Mouse (Mus musculus) skeletal muscle tissue, adult 2 months (tissue): Measurements from ENCODE around the gene Mxi1.

ENCODE experiments used
- DNase-seq: peaks from one replicate; pipeline ENCODE4 v3.0.0-alpha.2; 2012; ENCODE audit warnings: low read depth, low spot score

Mxi1 gene

DNA sequence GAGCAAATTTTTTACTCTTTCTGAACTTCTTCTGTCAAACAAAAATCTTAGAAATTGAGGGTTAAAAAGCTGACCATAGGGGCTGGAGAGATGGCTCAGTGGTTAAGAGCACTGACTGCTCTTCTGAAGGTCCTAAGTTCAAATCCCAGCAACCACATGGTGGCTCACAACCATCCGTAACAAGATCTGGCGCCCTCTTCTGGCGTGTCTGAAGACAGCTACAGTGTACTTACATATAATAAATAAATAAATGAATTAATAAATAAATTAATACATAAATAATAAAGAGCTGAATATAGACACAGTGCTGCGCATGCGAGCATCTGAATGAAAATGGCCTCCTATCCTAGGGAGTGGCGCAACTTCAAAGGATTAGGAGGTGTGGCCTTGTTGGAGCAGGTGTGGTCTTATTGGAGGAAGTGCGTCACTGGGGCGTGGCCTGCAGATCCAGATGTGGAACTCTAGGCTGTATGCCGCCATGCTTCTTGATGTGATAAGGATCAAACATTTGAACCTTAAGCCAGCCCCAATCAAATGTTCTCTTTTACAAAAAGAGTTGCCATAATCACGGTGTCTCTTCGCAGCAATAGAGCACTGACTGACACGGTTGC, 12.2 kb downstream of the Mxi1 start:
- no peak for DNase-seq

DNA sequence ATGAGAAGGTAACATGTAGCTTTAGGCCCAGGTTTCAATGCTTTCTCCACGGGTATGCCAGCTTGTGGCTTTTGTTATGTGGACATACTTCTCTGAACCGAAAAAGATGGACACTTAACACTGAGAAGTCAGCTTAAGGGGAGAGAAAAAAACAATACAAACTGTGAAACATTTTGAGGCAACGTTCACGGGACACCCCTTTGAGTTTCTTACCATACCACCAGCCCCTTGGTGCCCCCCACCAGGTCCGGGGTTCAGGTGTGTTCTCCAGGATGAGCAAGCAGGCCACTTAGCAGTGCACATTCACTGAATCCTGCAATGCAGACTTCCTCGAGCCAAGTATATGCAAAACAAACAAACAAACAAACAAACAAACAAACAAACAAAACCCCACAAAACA, 14.5 kb downstream of the Mxi1 start:
- no peak for DNase-seq

DNA sequence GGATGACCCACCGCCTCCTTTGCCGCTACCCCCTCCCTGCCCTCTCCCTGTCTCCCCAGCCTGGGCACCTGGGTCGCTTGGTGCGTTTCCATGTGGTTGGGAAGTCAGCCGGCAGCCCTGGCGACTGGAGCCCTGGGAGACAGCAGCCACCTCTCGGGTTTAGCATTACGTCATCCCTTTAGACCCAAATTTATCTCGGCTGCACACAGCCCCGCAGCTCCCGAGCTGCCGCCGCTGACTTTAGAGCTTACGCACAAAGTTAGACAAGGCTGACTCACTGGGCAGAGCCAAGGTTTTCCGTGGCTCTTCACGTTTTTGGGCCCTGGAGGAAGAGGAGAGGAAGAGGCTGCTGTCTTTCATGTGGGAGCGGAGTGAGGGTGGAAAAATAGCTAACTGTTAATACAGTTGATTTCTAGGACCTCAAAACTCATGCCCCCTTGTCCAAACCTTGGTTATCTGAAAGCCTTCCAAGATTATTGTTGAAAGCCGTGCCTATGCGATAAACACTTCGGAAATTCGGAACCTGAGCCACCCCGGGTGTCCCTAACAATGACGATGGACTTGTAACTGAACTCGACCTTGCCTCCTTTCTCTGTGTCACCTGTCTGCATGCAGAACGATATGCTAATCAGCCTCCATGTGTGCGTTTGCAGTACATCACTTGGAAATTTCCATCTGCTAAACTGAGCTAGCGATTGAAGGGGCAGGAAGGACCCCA, 15.4 kb downstream of the Mxi1 start:
- DNase-seq, result peak; percentile 87

DNA sequence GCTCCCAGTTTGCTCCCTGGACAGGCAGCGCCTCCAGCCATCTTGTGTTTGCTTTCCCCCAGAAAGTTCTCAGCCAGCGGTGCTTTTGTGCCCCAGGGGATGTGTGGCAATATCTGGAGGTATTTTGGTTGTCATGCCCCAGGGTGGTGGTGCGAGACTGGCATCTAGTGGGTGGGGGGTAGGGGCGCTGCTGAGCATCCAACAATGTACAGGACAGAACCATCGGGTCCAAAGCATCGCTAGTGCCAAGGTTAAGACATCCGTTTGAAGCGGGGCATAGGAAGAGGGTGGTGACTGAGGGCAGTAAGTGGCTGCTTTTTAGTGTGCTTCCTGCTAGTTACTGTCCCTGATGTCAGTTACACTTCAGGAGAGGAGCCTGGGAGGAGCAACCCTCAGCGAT, 17.8 kb downstream of the Mxi1 start:
- DNase-seq, result no peak

DNA sequence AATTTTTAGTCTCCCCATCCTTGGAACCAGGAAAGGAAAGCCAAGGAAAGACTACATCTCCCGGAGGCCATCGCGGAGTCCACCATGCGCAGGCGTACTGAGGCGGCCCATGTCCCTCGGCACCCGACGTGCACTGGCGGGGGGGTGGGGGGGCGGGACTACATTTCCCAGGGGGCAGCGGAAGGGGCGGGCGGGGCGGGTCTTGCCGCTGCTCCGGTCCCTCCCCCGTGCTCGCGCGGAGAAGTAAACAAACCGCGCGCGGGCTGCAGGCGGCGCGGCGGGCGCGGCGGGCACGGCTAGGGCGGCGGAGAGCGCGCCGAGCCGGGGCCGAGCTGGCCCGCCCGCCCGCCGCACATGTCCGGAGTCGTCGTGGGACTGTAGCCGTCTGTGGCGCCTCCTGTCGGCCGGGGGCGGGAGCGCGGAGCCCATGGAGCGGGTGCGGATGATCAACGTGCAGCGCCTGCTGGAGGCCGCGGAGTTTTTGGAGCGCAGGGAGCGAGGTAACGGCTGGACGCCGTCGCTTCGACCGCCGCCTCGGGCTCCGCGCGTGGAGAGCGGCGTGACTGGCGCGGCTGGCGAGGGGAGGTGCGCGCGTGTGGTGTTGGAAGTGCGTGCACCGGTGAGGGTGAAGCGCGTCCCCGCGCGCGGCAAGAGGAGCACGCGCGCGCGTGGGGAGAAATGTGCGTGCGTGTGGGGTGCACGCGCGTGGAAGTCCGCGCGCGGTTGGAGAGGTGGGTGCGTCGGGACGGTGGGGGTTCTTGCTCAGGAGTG, 19.1 kb downstream of the Mxi1 start:
- peak; percentile 94 for DNase-seq

GRCm38 (mm10) chr19:53329992-53330381, 19.7 kb downstream of the Mxi1 start:
- peak; percentile 72 for DNase-seq

GRCm38 (mm10) chr19:53331882-53332500, 21.7 kb downstream of the Mxi1 start:
- DNase-seq, result no peak

DNA sequence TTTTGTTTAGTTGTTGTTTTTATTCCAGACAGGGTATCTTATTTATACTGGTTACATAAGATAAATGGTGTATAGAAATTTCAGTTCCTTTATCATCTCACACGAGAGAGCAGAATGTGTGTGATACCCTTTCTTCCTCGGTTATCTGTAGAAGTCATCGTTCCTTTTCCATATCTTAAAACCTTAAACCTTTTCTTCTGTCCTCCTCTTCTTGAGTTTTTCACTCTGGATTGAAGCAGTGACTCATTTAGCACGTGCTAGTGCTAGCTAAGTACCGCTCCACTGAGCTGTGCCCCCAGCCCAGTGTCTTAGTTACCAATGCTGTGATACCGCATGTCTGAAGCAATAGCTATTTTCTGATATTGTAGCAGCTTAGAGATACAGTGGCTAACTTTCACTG, 23.4 kb downstream of the Mxi1 start:
- DNase-seq, result no peak

DNA sequence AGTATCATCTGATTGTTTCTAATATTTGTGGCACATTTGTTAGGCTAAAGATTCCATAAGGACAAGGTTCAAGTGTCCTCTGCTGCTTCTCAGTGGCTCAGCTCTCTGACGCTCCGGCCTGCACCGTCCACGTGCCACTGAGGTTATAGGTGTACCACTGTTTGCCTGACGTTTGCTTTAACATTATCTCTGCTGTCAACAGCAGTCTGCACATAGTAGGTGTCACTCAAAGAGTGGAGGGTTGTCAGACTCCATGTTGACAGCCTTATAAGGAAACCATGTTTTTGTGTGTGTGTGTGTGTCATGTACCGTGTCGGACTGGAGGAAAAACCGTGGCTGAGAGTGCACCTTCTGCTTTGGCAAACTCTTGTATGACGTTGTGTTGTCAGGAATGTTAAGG, 24.9 kb downstream of the Mxi1 start:
- DNase-seq, result no peak

DNA sequence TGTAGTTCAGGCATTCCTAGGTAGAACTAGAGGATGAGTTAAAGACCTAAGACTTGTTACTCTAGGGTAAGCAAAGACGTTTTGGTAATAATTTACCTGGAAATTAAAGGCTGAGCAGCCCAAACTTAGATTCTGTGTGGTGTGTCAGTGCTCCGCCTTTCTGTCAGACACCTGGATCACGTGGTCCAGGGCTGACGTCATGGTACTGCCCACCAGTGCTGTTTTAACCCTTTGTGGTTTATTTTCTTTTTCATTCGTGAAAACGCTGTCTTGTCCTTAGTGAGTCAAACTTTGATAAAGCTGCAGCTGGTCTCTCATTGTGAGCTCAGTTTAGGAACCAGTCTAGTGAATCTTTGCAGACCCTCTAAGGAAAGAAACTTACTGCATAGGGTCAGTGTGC, 30.1 kb downstream of the Mxi1 start:
- no peak for DNase-seq

GRCm38 (mm10) chr19:53343174-53343881, 33.0 kb downstream of the Mxi1 start:
- DNase-seq, result no peak

GRCm38 (mm10) chr19:53344062-53344461, 33.7 kb downstream of the Mxi1 start:
- DNase-seq, result no peak

DNA sequence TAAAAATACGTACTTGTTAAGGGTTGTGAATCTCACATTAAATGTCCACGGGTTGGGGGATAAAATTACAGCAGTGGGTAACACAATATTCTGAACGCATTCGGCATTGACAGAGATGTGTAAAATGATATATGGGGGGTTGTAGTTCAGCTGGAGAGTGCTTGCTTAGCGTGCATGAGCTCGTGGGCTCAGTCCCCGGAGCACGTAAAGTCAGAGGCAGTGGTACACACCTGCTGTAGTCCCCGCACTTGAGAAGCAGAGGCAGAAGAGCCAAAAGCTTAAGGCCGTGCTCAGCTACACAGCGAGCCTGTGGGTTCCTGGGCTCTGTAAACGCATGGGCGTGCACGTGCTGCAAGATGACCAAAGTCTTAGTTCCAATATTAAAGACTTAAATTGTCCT, 35.4 kb downstream of the Mxi1 start:
- peak; percentile 48 for DNase-seq

- DNase-seq, result no peak
Measured at GRCm38 (mm10) chr19:53353864-53354263, 43.5 kb downstream of the Mxi1 start.

DNA sequence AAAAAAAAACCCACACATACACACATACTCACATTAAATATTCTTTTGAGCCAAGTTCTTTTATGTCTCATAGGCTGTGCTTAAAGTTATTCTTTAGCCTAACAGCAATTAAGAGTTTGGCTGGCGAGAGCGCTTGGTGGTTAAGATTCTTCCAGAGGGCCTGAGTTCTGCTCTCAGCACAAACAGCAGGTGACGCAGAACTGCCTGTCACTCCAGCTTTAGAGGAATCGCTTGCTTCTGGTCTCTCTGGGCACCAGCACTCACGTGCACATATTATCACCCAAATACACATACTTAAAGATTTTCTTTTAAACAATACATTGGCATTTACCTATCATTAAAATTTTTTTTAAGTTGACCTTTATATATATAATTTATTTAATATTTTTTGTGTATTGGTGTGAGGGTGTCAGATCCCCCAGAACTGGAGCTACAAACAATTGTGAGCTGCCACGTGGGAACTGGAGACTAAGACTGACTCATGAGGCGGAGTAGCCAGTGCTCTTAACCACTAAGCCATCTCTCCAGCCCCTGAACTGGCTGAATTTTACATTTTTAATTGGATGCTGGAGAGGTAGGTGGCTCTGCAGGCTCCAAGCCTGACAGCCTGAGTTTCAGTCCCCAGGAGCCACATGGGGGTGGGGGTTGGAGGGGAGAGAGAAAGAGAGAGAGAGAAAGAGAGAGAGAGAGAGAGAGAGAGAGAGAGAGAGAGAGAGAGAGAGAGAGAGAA, 44.1 kb downstream of the Mxi1 start:
- DNase-seq, result no peak

DNA sequence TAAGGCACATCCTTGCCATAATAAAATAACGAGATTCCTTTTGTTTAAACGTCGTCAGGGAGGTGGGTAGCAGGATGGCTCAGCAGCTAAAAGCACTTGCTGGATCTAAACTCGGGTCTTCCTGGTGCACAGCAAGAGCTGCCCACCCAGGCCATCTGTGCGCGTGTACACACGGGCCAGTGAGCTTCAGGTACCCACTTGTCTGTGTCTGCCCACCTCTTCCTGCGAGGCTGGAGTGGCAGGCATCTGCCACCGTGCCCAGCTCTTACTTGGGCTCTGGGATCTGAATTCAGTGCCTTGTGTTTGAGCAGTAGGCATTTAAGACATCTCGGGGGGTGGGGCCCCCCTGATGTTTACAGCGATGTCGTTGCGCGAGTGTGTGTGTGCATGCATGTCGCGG, 44.7 kb downstream of the Mxi1 start:
- no peak for DNase-seq

DNA sequence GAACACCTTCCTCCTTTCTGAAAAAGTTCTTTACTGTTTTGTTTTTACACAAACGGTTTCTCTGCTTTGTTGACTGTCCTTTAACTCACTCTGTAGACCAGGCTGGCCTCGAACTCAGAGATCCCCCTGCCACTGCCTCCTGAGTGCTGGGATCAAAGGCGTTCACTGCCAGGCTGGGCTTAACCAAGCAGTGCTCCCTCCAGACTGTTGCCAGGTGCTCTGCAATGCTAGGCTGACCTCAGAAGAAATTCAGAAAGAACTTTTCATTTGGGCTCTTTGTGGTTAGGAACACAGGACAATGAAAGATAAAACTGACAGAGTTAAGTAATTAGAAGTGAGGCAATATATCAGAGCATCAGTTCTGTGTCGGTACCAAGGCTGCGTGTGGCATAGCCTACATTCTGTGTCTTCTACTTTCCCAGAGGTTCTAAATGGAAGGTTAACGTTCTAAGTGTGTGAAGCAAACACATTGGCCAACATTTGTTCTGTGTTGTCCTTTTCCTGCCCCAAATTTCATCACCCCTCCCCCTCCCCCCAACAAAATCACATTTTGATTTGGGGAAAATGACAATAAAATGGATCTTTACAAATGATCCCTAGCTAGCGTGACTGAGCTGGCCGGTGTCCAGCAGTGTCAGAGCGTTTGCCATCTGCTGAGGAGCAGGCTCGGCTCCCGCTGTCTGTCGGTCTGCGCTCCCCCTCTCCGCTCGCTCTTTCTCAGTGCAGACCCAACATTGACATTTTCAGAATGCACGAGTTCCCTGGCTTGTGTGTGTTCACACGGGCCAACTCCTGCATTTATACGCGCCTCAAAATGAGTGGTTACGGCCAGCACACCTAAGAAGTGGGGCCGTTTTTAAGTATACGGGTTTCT, 49.1 kb downstream of the Mxi1 start:
- DNase-seq, result no peak

DNA sequence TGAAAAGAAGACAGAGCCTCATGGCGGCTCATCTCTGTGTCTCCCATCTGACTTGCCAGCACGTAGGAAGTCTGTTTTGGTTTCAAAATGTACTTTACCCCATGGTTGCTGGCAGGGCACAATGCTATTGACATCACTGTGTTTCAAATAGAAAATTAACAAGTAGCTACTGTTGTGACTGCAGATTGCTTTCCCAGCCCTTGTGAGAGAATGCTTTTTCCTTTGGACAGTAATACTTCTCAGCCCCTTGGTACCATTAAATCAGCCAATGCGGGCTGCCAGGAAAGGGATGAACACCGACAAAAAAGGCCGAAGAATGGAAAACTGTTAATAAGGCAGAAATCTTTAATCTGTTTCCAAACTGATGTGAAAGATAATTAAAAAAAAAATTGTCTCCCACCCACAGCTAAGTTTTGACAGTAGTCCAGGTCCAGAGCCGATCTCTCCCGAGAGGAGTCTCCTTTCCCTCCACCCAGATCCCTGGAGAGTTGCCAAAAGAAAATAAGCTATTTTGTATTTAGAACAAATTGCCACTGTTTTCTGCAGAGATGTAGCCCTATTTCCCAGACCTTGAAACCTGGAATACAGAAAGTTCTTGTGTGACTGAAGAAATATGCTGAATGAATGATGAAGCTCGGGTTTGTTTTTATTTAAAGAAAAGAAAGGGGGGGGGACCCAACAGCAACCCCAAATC, 50.1 kb downstream of the Mxi1 start:
- peak; percentile 27 for DNase-seq

- DNase-seq, result no peak
Measured at GRCm38 (mm10) chr19:53362967-53363366, 52.6 kb downstream of the Mxi1 start.

DNA sequence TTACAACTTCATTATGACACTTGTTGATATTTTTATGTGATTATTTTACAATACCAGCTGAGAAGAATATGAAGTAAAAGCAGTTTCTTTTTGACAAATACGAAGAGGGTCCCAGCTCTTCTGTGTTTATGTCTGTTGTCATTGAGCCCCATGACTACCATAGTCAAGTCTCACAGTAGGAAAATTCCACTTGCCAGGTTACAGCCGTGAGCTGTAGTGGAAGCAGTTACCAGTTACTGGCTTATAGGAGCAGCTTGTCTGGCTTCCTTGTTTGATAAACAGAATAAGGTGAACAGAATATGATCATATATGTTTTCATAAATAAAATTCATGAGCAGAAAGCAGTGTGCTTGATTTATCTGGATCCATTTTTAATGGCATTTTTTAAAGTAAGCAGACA, 54.2 kb downstream of the Mxi1 start:
- DNase-seq, result no peak
